Mouse (Mus musculus) G1E (cell line): ENCODE measurements around the gene Atp11a. TPM values are rescaled to one million over a fixed set of nuclear protein-coding genes. Genes with fewer than 3 reads are reported as not detected.

Source experiments
- ATAC-seq: 2 replicates; pipeline ENCODE4 v1.8.0; 2016; ENCODE audit warnings: mild to moderate bottlenecking; ENCODE audit not compliant: insufficient number of reproducible peaks, poor library complexity, low FRiP score, severe bottlenecking; ENCODE audit errors: extremely low read depth
- DNase-seq: peaks from one replicate; pipeline ENCODE4 v3.0.0; 2012; ENCODE audit warnings: low spot score
- H3K27me3 ChIP-seq: 2 replicates; pipeline ENCODE4 v1.6.1; 2012; ENCODE audit warnings: mild to moderate bottlenecking, low read length, inconsistent platforms; ENCODE audit not compliant: insufficient read depth
- H3K36me3 ChIP-seq: replicated peaks from 2 replicates; pipeline ENCODE3; 2012; ENCODE audit warnings: mild to moderate bottlenecking, inconsistent platforms
- H3K4me1 ChIP-seq: 2 replicates; pipeline ENCODE4 v1.6.1; 2012; ENCODE audit warnings: low read depth, low read length, inconsistent platforms, mixed read lengths; ENCODE audit not compliant: insufficient read depth
- H3K4me3 ChIP-seq: 2 replicates; pipeline ENCODE4 v1.5.1; 2012; ENCODE audit warnings: low read depth, mild to moderate bottlenecking, inconsistent platforms, low read length, moderate library complexity, mixed read lengths
- H3K9me3 ChIP-seq: replicated peaks from 2 replicates; pipeline ENCODE4 v1.6.1; 2012; ENCODE audit warnings: inconsistent platforms
- CTCF ChIP-seq: IDR thresholded peaks from 2 replicates; pipeline ENCODE4 v1.5.1; 2012; ENCODE audit warnings: low read depth, low read length, inconsistent platforms, mixed read lengths
- GATA1 ChIP-seq: IDR thresholded peaks from 2 replicates; pipeline ENCODE4 v1.6.1; 2012; ENCODE audit warnings: borderline replicate concordance, low read length, inconsistent platforms, mixed read lengths
- GATA2 ChIP-seq: IDR thresholded peaks from 2 replicates; pipeline ENCODE4 v1.6.1; 2012; ENCODE audit warnings: low read depth, low read length, inconsistent platforms, borderline replicate concordance
- POLR2AphosphoS5 ChIP-seq: IDR thresholded peaks from 2 replicates; pipeline ENCODE4 v1.6.1; 2012; ENCODE audit warnings: low read depth, low read length, inconsistent platforms; ENCODE audit not compliant: insufficient replicate concordance
- TAL1 ChIP-seq: conservative IDR thresholded peaks from 2 replicates; pipeline ENCODE4 v1.6.1; 2012; ENCODE audit warnings: low read depth, low read length, inconsistent platforms, mixed read lengths
- polyA plus RNA-seq: library from polyadenylated mRNA; stranded (reverse); fragments of >175 nt; gene quantifications from 2 replicates; pipeline ENCODE4 v1.2.3, GENCODE M21; 2012
- total RNA-seq, 2 experiments: library from RNA; stranded (forward) in 1 of 2; stranded (reverse) in 1 of 2; fragments of 200-1000 nt in 1 of 2; fragments of >200 nt in 1 of 2; fragmentation: Nextera tagmentation in 1 of 2; gene quantifications; 2 replicates each; pipeline ENCODE4 v1.2.3; 2014 to 2017

Atp11a gene
- total and polyA plus RNA-seq, 3 experiments, result 0.27 TPM; not detected in 2

DNA sequence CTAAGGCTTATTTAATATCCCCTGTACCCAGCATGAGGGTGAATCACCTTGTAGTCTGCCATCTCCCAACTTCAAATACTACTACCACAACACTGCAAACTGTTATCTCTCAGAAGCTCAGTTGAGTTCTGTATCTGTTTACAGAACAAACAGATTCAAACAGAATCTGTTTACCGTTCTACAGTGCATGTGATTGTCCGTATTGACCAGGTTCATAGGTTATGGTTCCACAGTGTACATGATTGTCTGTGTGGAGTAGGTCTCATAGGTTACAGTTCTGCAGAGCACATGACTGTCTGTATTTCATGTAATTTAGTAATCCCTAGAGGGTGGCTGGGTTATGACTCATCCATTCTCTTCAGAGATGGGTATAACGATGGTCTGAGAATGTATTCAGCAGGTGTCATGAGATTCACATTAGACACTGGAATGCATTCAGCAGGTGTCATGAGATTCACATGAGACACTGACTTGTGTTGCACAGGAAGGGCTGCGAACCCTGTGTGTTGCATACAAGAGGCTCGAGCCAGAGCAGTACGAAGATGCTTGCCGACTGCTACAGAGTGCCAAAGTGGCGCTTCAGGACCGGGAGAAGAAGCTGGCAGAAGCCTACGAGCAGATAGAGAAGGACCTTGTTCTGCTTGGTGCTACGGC lies 85.7 kb downstream of the Atp11a start:
- Histone ChIP-seq H3K36me3 (no peaks in the 10 kb centered on the region), H3K27me3 (peaks cover 7% of the 10 kb centered on the region; the same call in 1 of the 2 replicates), H3K4me1 (no peaks in the 10 kb centered on the region), H3K4me3 (no peak overlapping the region), H3K9me3 (no peaks in the 10 kb centered on the region)
- ATAC-seq (no peak), DNase-seq (no peak)
- TF ChIP-seq TAL1 (no peak), GATA2 (no peak), GATA1 (no peak), CTCF (no peak), POLR2AphosphoS5 (no peak)

- no peak for TF ChIP-seq CTCF
- TF ChIP-seq GATA2, result no peak
- TF ChIP-seq GATA1, result no peak
- TF ChIP-seq POLR2AphosphoS5, result no peak
- TF ChIP-seq TAL1, result no peak
- no peaks in the 10 kb centered on the region for H3K9me3 ChIP-seq
- H3K27me3 ChIP-seq, result peaks cover 8% of the 10 kb centered on the region; the same call in 1 of the 2 replicates
- H3K4me3 ChIP-seq, result no peak overlapping the region
- H3K36me3 ChIP-seq, result no peaks in the 10 kb centered on the region
- DNase-seq (no peak), ATAC-seq (no peak)
- H3K4me1 ChIP-seq, result no peaks in the 10 kb centered on the region
Measured at GRCm38 (mm10) chr8:12844347-12844950, 87.6 kb downstream of the Atp11a start.

DNA sequence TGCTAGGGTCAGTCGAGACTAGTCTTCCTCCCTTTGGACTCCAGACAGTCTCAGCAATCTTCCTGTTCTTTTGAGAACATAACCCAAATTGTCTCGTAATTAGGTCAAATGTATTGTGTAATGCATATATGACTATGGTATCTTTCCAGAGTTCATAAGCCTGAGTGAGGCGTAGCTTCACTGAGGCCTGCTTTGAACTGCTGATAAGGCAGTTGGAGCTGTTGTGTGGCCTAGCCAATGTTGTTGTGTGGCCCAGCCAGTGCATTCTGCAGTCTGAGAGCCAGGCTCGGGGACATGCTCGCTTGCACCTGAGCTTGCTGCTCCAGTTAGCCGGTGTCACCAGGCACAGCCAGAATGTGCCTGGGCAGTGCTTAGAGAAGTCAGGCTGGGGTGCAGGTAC lies 89.6 kb downstream of the Atp11a start:
- no peaks in the 10 kb centered on the region for H3K4me1 ChIP-seq
- H3K4me3 ChIP-seq, result no peak overlapping the region
- no peaks in the 10 kb centered on the region for H3K36me3 ChIP-seq
- peaks cover 14% of the 10 kb centered on the region; the same call in 1 of the 2 replicates for H3K27me3 ChIP-seq
- ATAC-seq, result no peak
- TF ChIP-seq GATA2, result no peak
- no peak for TF ChIP-seq POLR2AphosphoS5
- TF ChIP-seq TAL1, result no peak
- no peak for TF ChIP-seq CTCF
- no peak for TF ChIP-seq GATA1
- no peak for DNase-seq
- no peaks in the 10 kb centered on the region for H3K9me3 ChIP-seq

DNA sequence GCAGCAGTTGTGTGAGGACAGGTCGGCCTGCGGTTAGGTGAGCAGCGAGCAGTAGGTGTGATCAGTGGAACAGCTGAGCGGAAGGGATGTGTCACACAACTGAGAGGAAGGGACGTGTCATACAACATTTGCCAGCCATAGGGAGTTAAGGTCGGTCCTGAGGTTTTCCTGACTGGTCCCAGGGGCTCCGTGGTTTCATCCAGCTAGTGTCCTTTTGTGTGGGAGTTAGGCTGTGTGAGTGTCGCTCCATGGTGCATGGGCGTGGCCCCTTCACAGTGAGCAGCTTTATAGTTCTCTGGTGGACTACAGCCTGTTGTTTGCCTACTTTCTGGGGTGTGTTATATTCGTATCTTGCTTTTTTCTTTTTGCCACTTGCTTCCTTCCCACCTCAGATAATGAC lies 94.4 kb downstream of the Atp11a start:
- ATAC-seq, result no peak
- no peak for DNase-seq
- Histone ChIP-seq H3K9me3 (no peaks in the 10 kb centered on the region), H3K4me1 (no peaks in the 10 kb centered on the region), H3K36me3 (no peaks in the 10 kb centered on the region), H3K4me3 (no peak overlapping the region; the same call in 1 of the 2 replicates), H3K27me3 (peaks cover 23% of the 10 kb centered on the region)
- no peak for TF ChIP-seq GATA2

GRCm38 (mm10) chr8:12856038-12856437 lies 99.2 kb downstream of the Atp11a start:
- ATAC-seq, result no peak
- no peak overlapping the region for H3K4me3 ChIP-seq
- no peak for DNase-seq

DNA sequence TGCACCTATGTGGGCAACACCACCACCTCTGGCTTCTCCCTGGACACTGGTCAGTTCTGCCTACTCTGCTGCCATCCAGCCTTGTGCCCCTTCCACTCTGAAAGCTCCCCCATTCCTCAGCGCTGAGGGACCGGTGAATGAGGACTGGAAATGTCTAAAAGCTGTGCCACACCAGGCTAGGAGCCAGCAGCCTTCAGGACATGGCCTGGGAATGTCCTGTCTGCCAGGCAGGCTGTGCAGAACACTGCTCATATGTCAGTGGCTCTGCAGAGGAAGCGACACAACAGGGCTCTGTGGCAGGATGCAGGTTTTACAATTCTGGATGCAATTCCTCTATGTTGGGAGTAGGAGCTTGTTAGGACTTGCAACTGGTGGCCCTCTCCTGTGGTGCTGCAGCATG lies 106.2 kb downstream of the Atp11a start:
- H3K9me3 ChIP-seq, result no peaks in the 10 kb centered on the region
- H3K27me3 ChIP-seq, result peaks cover 11% of the 10 kb centered on the region; the same call in 1 of the 2 replicates
- H3K36me3 ChIP-seq, result no peaks in the 10 kb centered on the region
- H3K4me1 ChIP-seq, result no peaks in the 10 kb centered on the region
- DNase-seq (no peak), ATAC-seq (no peak)
- TF ChIP-seq GATA1 (no peak), CTCF (no peak), GATA2 (no peak), POLR2AphosphoS5 (no peak), TAL1 (no peak)
- H3K4me3 ChIP-seq, result no peak overlapping the region

More at GRCm38 (mm10) chr8:12856038-12856437, 99.2 kb downstream of the Atp11a start:
- Histone ChIP-seq H3K4me1 (no peaks in the 10 kb centered on the region), H3K9me3 (no peaks in the 10 kb centered on the region), H3K27me3 (peaks cover 32% of the 10 kb centered on the region), H3K36me3 (no peaks in the 10 kb centered on the region)
- no peak for TF ChIP-seq TAL1
- TF ChIP-seq GATA1, result no peak
- TF ChIP-seq GATA2, result no peak
- TF ChIP-seq POLR2AphosphoS5, result no peak
- TF ChIP-seq CTCF, result no peak
